Mouse (Mus musculus) forebrain, embryonic 15.5 days (tissue): ENCODE measurements around the gene Gnai3. TPM values are rescaled to one million over a fixed set of nuclear protein-coding genes. Genes with fewer than 3 reads are reported as not detected.

Source experiments
- ATAC-seq: fragments of 200-750 bp; cut with Nextera tagmentation; replicated peaks from 2 replicates; pipeline ENCODE4 v1.8.0; 2017; ENCODE audit warnings: mild to moderate bottlenecking, moderate TSS enrichment, moderate library complexity
- H3K27ac ChIP-seq: fragments of 300-500 bp; sonication (generic); replicated peaks from 2 replicates; pipeline ENCODE4 v1.5.1; 2015; ENCODE audit warnings: mild to moderate bottlenecking, inconsistent platforms
- H3K27me3 ChIP-seq: fragments of 300-500 bp; sonication (generic); 2 replicates; pipeline ENCODE4 v1.6.1; 2015; ENCODE audit warnings: inconsistent platforms
- H3K36me3 ChIP-seq: fragments of 300-500 bp; sonication (generic); 2 replicates; pipeline ENCODE4 v1.6.1; 2015; ENCODE audit warnings: mild to moderate bottlenecking, inconsistent platforms
- H3K4me1 ChIP-seq: fragments of 300-500 bp; sonication (generic); 2 replicates; pipeline ENCODE4 v1.6.1; 2015; ENCODE audit warnings: inconsistent platforms
- H3K4me2 ChIP-seq: fragments of 300-500 bp; sonication (generic); replicated peaks from 2 replicates; pipeline ENCODE4 v1.6.1; 2015; ENCODE audit warnings: mild to moderate bottlenecking, inconsistent platforms
- H3K4me3 ChIP-seq: fragments of 300-500 bp; sonication (generic); 2 replicates; pipeline ENCODE4 v1.5.1; 2015; ENCODE audit warnings: mild to moderate bottlenecking, inconsistent platforms
- H3K9ac ChIP-seq: fragments of 300-500 bp; sonication (generic); replicated peaks from 2 replicates; pipeline ENCODE4 v1.6.1; 2015; ENCODE audit warnings: mild to moderate bottlenecking, inconsistent platforms
- H3K9me3 ChIP-seq: fragments of 300-500 bp; sonication (generic); 2 replicates; pipeline ENCODE4 v1.6.1; 2016; ENCODE audit warnings: inconsistent platforms
- WGBS: fragments of 180-500 bp; shearing (Covaris S2); methylation state at CpG from one replicate; pipeline ENCODE4 v1.1.7; 2015; ENCODE audit warnings: mixed read lengths; 5-methylcytosine and 5-hydroxymethylcytosine counted together
- polyA plus RNA-seq: library from polyadenylated mRNA; unstranded; fragments of >200 nt; fragmentation: Nextera tagmentation; extraction: Ambion mirVana; gene quantifications from 2 replicates; pipeline ENCODE4 v1.2.1, GENCODE M21; 2015

The Gnai3 gene
- 165 and 168 TPM in 2 replicates for polyA plus RNA-seq

GRCm38 (mm10) chr3:108145534-108146445, at the start of gene Gnai3:
Gene Gnai3 (minus strand): TSS chr3:108146146.
- Histone ChIP-seq H3K9me3 (no peaks in the 10 kb centered on the region), H3K4me2 (peak within 1 kb of the TSS; percentile 79), H3K36me3 (0 out of 2 replicates have a peak, but pooled peaks cover 3% of the 10 kb centered on the region), H3K27ac (peak within 1 kb of the TSS; percentile 92), H3K27me3 (no peaks in the 10 kb centered on the region), H3K9ac (peak within 1 kb of the TSS; percentile 91), H3K4me3 (peak within 1 kb of the TSS; percentile 88), H3K4me1 (peaks cover 40% of the 10 kb centered on the region)
- under 1% methylated on average over 63 of the region's 63 CpGs for WGBS
- peak; percentile 95 for ATAC-seq

GRCm38 (mm10) chr3:108195287-108195686, 49.3 kb upstream of the Gnai3 start:
- Histone ChIP-seq H3K9ac (no peak overlapping the region), H3K4me1 (peaks cover 33% of the 10 kb centered on the region), H3K36me3 (peaks cover 11% of the 10 kb centered on the region; the same call in 1 of the 2 replicates), H3K4me3 (no peak overlapping the region), H3K4me2 (no peak overlapping the region), H3K27me3 (no peaks in the 10 kb centered on the region), H3K9me3 (no peaks in the 10 kb centered on the region), H3K27ac (peak overlapping the region; percentile 72)
- no peak for ATAC-seq
- WGBS = 90% methylated on average over 4 of the region's 4 CpGs

- H3K4me1 ChIP-seq = peaks cover 40% of the 10 kb centered on the region
- peaks cover 10% of the 10 kb centered on the region; the same call in 1 of the 2 replicates for H3K36me3 ChIP-seq
- WGBS = 86% methylated on average over 4 of the region's 4 CpGs
- no peaks in the 10 kb centered on the region for H3K9me3 ChIP-seq
- H3K9ac ChIP-seq = no peak overlapping the region
- H3K27ac ChIP-seq = no peak overlapping the region
- no peaks in the 10 kb centered on the region for H3K27me3 ChIP-seq
- H3K4me3 ChIP-seq = no peak overlapping the region
- H3K4me2 ChIP-seq = no peak overlapping the region
- ATAC-seq = no peak
Measured at GRCm38 (mm10) chr3:108193686-108194085, 47.7 kb upstream of the Gnai3 start.

GRCm38 (mm10) chr3:108189897-108190296, 44.0 kb upstream of the Gnai3 start:
- WGBS = 65% methylated on average over 5 of the region's 5 CpGs
- ATAC-seq = no peak
- peaks cover 41% of the 10 kb centered on the region for H3K4me1 ChIP-seq

GRCm38 (mm10) chr3:108188716-108189490, 43.0 kb upstream of the Gnai3 start:
- Histone ChIP-seq H3K9ac (no peak overlapping the region), H3K4me1 (peaks cover 40% of the 10 kb centered on the region), H3K27ac (no peak overlapping the region), H3K4me3 (no peak overlapping the region), H3K9me3 (no peaks in the 10 kb centered on the region), H3K36me3 (peaks cover 9% of the 10 kb centered on the region; the same call in 1 of the 2 replicates), H3K4me2 (no peak overlapping the region), H3K27me3 (no peaks in the 10 kb centered on the region)
- 76% methylated on average over 9 of the region's 9 CpGs for WGBS
- ATAC-seq = no peak

More at GRCm38 (mm10) chr3:108189897-108190296, 44.0 kb upstream of the Gnai3 start:
- no peaks in the 10 kb centered on the region for H3K27me3 ChIP-seq
- 0 out of 2 replicates have a peak overlapping the region, but pooled peaks have one; percentile 6 for H3K9ac ChIP-seq
- no peak overlapping the region for H3K4me3 ChIP-seq
- H3K36me3 ChIP-seq = peaks cover 9% of the 10 kb centered on the region; the same call in 1 of the 2 replicates
- H3K27ac ChIP-seq = no peak overlapping the region
- no peak overlapping the region for H3K4me2 ChIP-seq
- H3K9me3 ChIP-seq = no peaks in the 10 kb centered on the region

GRCm38 (mm10) chr3:108187111-108187795, 41.3 kb upstream of the Gnai3 start:
- Histone ChIP-seq H3K27me3 (no peaks in the 10 kb centered on the region), H3K9me3 (no peaks in the 10 kb centered on the region), H3K36me3 (0 out of 2 replicates have a peak, but pooled peaks cover 6% of the 10 kb centered on the region), H3K4me3 (peak overlapping the region; percentile 84), H3K4me2 (peak overlapping the region; percentile 89), H3K4me1 (peaks cover 37% of the 10 kb centered on the region), H3K9ac (peak overlapping the region; percentile 80), H3K27ac (no peak overlapping the region)
- peak; percentile 40 for ATAC-seq
- WGBS = 67% methylated on average over 20 of the region's 20 CpGs

GRCm38 (mm10) chr3:108186098-108187047, 40.4 kb upstream of the Gnai3 start, which contains the start of gene Amigo1:
Gene Amigo1 (plus strand): TSS chr3:108186335.
- no peaks in the 10 kb centered on the region for H3K9me3 ChIP-seq
- under 1% methylated on average over 80 of the region's 100 CpGs for WGBS
- peaks cover 37% of the 10 kb centered on the region for H3K4me1 ChIP-seq
- H3K27ac ChIP-seq = peak within 1 kb of the TSS; percentile 38
- H3K4me2 ChIP-seq = peak within 1 kb of the TSS; percentile 89
- H3K9ac ChIP-seq = peak within 1 kb of the TSS; percentile 80
- no peaks in the 10 kb centered on the region for H3K27me3 ChIP-seq
- H3K36me3 ChIP-seq = 0 out of 2 replicates have a peak, but pooled peaks cover 6% of the 10 kb centered on the region
- peak; percentile 74 for ATAC-seq
- peak within 1 kb of the TSS; percentile 84 for H3K4me3 ChIP-seq

GRCm38 (mm10) chr3:108185460-108186097, 39.6 kb upstream of the Gnai3 start:
- Histone ChIP-seq H3K9ac (peak overlapping the region; percentile 80), H3K36me3 (0 out of 2 replicates have a peak, but pooled peaks cover 6% of the 10 kb centered on the region), H3K27me3 (no peaks in the 10 kb centered on the region), H3K27ac (no peak overlapping the region), H3K4me1 (peaks cover 37% of the 10 kb centered on the region), H3K4me2 (peak overlapping the region; percentile 89), H3K4me3 (peak overlapping the region; percentile 84), H3K9me3 (no peaks in the 10 kb centered on the region)
- WGBS = 3% methylated on average over 16 of the region's 16 CpGs
- peak; percentile 54; the same call in 1 of the 2 replicates for ATAC-seq

GRCm38 (mm10) chr3:108184742-108185141, 38.8 kb upstream of the Gnai3 start:
- no peak for ATAC-seq
- Histone ChIP-seq H3K27me3 (no peaks in the 10 kb centered on the region), H3K36me3 (0 out of 2 replicates have a peak, but pooled peaks cover 2% of the 10 kb centered on the region), H3K9ac (no peak overlapping the region), H3K9me3 (no peaks in the 10 kb centered on the region), H3K27ac (no peak overlapping the region), H3K4me3 (no peak overlapping the region), H3K4me1 (peaks cover 33% of the 10 kb centered on the region), H3K4me2 (no peak overlapping the region)
- 79% methylated on average over 3 of the region's 3 CpGs for WGBS

- Histone ChIP-seq H3K9ac (no peak overlapping the region), H3K36me3 (no peaks in the 10 kb centered on the region), H3K27ac (no peak overlapping the region), H3K4me3 (no peak overlapping the region), H3K27me3 (no peaks in the 10 kb centered on the region), H3K9me3 (no peaks in the 10 kb centered on the region), H3K4me2 (no peak overlapping the region), H3K4me1 (peaks cover 5% of the 10 kb centered on the region)
- WGBS = 19% methylated on average over 2 of the region's 2 CpGs
- ATAC-seq = no peak
Measured at GRCm38 (mm10) chr3:108180514-108180913, 34.6 kb upstream of the Gnai3 start.
